In the genomic region with DNA sequence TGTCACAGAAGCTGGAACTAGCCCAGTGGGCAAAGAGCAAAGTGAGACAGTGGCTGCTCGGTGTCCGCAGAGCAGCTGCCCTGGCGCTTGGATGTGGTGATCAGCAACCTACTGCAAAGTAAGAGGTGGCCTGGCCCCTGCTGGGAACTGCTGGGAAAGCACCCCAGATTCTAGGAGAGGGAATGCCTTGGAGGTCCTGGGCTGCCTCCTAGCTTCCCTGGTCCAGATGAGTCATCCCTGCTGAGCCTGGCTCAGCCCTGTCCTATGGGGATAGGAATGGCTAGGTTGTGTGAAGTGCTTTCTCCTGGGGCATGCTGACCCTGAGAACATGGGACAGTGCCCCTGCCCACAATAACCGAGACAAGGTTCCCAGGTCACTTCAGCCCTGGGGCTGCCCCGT, we compare ENCODE assay signal across 9 mouse cellular contexts.
DNase-seq lines count a peak whose midpoint lies in the region; ATAC-seq lines count a peak whose summit lies in the region.
"Had no signal": no experiment of that assay in that cellular context is flagged by ENCODE, and none has a peak within 500 bp of the region (broad histone marks: within the 10 kb centered on the region; RNA-seq: fewer than 3 reads in every experiment).

No protein-coding gene starts in this region.

- peak; percentile 40; the same call in 1 of the 2 replicates for ATAC-seq in heart, embryonic 13.5 days (ENCODE audit: extremely low read depth, insufficient number of reproducible peaks, low FRiP score, low TSS enrichment)

- no peak overlapping the region for H3K27ac ChIP-seq in heart, embryonic 13.5 days (replicated peaks)
- H3K27ac ChIP-seq: macrophage had no signal

- H3K9me3 ChIP-seq in heart, embryonic 13.5 days = no peaks in the 10 kb centered on the region

- H3K27me3 ChIP-seq in heart, embryonic 13.5 days (replicated peaks) = peaks cover 82% of the 10 kb centered on the region

- H3K4me1 ChIP-seq in heart, embryonic 13.5 days = peaks cover 35% of the 10 kb centered on the region

- 41% methylated on average over 5 of the region's 5 CpGs for WGBS in heart, embryonic 13.5 days

- no peaks in the 10 kb centered on the region for H3K36me3 ChIP-seq in heart, embryonic 13.5 days

- no peak overlapping the region for H3K4me3 ChIP-seq in heart, embryonic 13.5 days

- no peak overlapping the region for H3K4me2 ChIP-seq in heart, embryonic 13.5 days

- peak overlapping the region; percentile 19; the same call in 1 of the 2 replicates for H3K9ac ChIP-seq in heart, embryonic 13.5 days

- DNase-seq in adrenal gland, adult (ENCODE audit: inconsistent age in 2 of 2, low spot score in 1 of 2) = peak; percentile 23 to 58
- DNase-seq in adrenal gland, postnatal 4 days (ENCODE audit: low spot score in 2 of 2) = no peak
- peak; percentile 12 for DNase-seq in adrenal gland, adult 8-10 months
- peak; percentile 69 to 80 for DNase-seq in kidney, postnatal 4 days
- DNase-seq in spleen, adult 18-20 months = no peak
- DNase-seq in right cerebral cortex, postnatal 36 days (ENCODE audit: low spot score in 2 of 2) = no peak
- DNase-seq in thymus, adult 18-20 months = no peak

Comparison
In these comparisons a context has a peak if more than half of its experiments do, and no peak if none do; other contexts are left out.
1. DNase-seq: peak in adrenal gland, adult (2 of 2), adrenal gland, adult 8-10 months (single experiment) and kidney, postnatal 4 days (2 of 2); none in adrenal gland, postnatal 4 days (0 of 2), spleen, adult 18-20 months (0 of 2), right cerebral cortex, postnatal 36 days (0 of 2) and thymus, adult 18-20 months (0 of 2).